Mouse (Mus musculus): Measurements from ENCODE around the gene Mrpl10. TPM values are rescaled to one million over a fixed set of nuclear protein-coding genes. Genes with fewer than 3 reads are reported as not detected.

Gene Mrpl10
- total RNA-seq, 2 experiments from 2014 or later = 36.9 to 50.7 TPM

DNA sequence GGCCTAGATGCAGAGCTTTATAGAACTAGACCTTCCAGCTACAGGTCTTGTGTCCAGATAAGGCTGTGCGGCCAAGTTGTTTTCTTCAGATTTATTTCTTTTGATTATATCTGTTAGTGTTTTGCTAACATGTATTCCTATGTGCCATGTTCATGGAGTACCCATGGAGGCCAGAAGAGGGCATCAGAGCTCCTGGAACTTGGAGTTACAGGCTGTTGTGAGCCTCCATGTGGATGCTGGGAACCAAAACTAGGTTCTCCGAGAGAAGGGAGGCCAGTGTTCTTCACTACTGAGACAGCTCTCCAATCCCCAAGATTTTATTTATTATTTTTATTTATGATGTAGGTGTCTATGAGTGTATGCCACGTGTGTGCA is 22.5 kb downstream of the Mrpl10 start:
- intact Hi-C loops (cut with DNase I) = no loop called here
- Histone ChIP-seq H3K27ac (no peak overlapping the region), H3K4me3 (no peak overlapping the region)
- TF ChIP-seq CTCF (IDR thresholded peaks at IDR 0.05) = peak; percentile 30; the same call in 1 of the 2 replicates
- no peak for DNase-seq

DNA sequence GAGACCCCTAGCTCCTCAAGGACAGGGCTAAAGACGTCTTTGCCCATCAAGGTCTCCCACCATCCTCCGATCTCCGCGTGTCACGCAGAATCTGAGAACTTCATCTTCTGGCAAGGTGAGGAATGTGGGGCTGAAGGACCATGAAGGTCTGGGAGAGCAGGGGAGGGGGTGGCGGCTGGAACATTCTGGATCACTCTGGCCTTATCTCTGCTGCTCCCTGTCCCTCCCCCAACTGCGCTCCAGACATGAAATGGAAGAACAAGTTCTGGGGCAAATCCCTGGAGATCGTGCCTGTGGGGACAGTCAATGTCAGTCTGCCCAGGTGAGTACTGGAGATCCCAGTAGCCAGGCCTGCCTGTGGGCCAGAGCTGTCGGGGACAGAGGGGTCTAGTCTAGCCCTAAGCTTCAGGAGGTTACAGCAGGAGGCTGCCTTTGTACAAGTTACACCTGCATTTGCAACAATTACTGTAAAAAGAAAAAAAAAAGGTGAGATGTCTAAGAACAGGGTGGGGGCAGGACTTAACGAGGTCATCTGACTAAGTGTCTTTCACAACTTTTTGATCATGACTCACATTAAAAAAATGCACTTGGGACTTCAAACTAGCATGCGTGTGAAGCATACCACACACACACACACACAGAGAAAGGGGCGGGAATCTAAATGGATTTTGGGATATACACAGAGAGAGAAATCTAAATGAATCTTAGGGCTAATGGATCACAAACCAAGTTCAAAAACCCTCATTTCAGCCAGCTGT is 24.4 kb downstream of the Mrpl10 start:
- H3K4me3 ChIP-seq = no peak overlapping the region
- intact Hi-C loops (cut with DNase I) = no loop called here
- no peak for TF ChIP-seq CTCF (IDR thresholded peaks at IDR 0.05)

DNA sequence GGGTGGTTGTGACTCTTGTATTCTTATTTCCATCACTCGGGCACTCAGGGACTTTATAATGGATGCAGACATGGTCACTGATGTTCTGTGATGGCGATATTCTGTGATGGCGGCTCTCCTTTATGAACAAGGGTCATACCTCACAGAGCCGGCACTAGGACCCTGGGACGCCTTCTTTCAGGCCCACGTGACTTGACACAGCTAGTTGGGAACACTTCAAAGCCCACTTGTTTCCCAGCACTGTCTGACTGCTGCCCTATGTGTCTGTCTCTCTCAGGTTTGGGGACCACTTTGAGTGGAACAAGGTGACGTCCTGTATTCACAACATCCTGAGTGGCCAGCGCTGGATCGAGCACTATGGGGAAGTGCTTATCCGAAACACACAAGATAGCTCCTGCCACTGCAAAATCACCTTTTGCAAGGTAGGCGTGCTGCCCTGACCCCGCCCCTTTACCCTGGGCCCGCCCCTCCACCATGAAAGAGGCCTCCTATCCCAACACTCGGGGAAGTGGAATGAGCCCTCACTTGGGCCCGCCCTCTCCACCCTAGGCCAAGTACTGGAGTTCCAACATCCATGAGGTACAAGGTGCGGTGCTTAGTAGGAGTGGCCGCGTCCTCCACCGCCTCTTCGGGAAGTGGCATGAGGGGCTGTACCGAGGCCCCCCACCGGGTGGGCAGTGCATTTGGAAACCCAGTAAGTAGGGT is 25.4 kb downstream of the Mrpl10 start:
- DNase-seq = no peak
- Histone ChIP-seq H3K27ac (no peak overlapping the region), H3K4me3 (no peak overlapping the region)
- no peak for TF ChIP-seq CTCF (IDR thresholded peaks at IDR 0.05)
- intact Hi-C loops (cut with DNase I) = no loop called here

More for the DNA sequence above, 24.4 kb downstream of the Mrpl10 start:
- no peak for DNase-seq
- H3K27ac ChIP-seq = no peak overlapping the region

DNA sequence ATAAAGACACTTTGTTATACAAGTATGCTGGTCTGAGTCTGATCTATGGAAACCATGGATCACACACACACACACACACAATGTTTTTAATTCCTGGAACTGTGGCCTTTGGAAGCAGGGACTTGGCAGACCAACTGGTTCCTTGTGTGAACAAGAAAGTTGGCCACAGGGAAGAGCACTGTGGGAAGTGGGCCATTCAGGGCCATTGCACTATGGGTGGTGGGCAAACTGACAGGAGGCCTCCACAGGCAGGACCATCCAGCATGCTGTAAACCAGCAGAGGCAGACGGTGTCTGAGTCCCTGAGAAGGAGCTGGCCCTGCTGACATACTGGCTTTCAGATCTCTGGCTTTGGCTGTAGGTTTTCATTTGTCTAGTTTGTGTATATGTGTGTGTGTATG is 28.0 kb downstream of the Mrpl10 start:
- no peak overlapping the region for H3K27ac ChIP-seq
- no peak overlapping the region for H3K4me3 ChIP-seq
- no peak for DNase-seq
- TF ChIP-seq CTCF (IDR thresholded peaks at IDR 0.05) = no peak
- intact Hi-C loops (cut with DNase I) = no loop called here

DNA sequence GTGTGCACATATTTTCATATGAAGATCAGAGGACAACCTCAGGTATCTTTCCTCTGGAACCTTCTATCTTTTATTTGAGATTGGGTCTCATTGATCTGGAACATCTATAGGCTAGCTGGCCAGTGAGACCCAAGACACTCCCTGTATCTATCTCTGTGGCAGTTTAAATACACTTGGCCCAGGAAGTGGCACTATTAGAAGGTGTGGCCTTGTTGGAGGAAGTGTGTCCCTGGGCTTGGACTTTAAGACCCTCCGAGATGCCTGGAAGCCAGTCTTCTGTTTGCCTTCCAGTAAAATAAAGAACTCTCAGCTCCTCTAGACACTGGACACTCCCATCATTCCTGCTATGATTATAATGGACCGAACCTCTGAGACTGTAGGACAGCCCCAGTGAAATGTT is 28.4 kb downstream of the Mrpl10 start:
- Histone ChIP-seq H3K4me3 (no peak overlapping the region), H3K27ac (no peak overlapping the region)
- no peak for DNase-seq
- no peak for TF ChIP-seq CTCF (IDR thresholded peaks at IDR 0.05)
- intact Hi-C loops (cut with DNase I) = no loop called here

DNA sequence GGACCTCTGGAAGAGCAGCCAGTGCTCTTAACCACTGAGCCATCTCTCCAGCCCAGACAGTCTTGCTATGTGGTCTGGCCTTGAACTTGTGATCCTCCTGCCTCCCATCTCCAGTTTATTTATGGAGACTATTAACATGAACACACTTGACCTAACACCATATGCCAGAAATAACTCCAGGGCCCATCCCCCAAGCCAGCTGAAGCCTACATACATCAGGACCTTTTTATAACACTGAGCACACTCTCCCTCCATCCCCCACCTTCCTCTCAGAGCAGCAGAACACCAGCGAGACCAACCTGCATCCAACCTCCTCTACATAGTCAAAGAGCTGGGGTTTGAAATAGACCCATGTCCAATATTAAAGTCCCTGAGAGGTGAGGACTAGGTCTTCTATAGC is 29.8 kb downstream of the Mrpl10 start:
- Histone ChIP-seq H3K27ac (peak overlapping the region; percentile 72), H3K4me3 (no peak overlapping the region)
- intact Hi-C loops (cut with DNase I) = no loop called here
- DNase-seq = peak; percentile 63
- no peak for TF ChIP-seq CTCF (IDR thresholded peaks at IDR 0.05)

DNA sequence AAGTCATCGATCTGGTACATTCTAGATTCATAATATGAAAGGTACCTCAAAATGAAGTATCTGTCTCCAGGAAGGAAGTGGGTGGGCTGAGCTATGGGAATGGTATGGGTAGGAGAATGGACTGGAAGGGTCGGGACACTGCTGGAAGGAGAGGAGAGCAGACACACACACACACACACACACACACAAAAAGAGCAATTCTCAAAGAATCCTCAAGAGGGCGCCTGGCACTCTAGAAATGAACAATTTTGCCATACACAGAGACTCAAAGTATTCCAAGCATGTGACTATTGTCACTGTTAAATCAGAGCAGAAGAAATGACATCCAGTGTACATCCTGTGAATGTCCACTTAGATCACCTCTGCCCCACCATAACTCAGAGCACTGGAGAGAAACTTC is 31.2 kb downstream of the Mrpl10 start:
- intact Hi-C loops (cut with DNase I) = no loop called here
- no peak overlapping the region for H3K4me3 ChIP-seq
- no peak overlapping the region for H3K27ac ChIP-seq
- no peak for DNase-seq
- TF ChIP-seq CTCF (IDR thresholded peaks at IDR 0.05) = peak; percentile 69

DNA sequence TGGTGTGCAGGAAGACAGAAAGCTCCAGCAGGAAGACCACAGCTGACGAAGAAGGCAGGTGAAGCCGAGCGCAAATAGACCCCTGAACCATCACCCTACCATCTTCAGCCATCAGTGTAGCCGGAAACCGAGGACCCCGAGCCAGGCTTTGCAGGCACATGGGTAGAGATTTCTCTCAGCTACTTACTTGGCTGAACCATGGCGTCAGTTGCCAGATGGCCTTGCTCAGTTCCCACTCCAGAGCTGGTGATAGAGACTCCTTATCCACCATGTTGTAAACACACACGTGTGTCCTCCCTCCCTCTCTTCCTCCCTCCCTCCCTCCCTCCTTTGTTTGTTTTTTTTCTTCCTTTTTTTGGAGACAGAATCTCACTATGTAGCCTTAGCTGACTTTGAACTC is 32.9 kb downstream of the Mrpl10 start:
- intact Hi-C loops (cut with DNase I) = no loop called here
- DNase-seq = no peak
- Histone ChIP-seq H3K4me3 (no peak overlapping the region), H3K27ac (no peak overlapping the region)
- no peak for TF ChIP-seq CTCF (IDR thresholded peaks at IDR 0.05)

DNA sequence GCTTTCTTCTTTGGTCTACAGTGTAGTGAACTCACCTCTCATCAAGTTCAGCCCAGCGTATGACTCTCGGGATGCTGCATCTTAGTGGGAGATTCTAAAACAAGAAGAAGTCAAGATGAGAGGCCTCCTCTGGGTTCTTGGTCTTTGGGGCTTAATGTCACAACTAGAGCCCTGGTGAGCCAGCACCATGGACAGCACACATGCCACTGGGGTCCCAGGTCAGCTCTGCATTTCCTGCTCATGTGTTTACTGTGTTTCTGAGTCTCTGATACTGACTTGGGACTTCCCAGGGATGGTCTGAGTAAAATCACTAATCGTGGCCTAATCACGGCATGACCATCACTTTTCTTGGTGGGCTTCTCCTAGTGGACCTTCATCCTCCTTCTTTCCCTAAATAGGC is 37.4 kb downstream of the Mrpl10 start:
- H3K4me3 ChIP-seq = no peak overlapping the region
- no peak for TF ChIP-seq CTCF (IDR thresholded peaks at IDR 0.05)
- no peak for DNase-seq
- intact Hi-C loops (cut with DNase I) = no loop called here
- H3K27ac ChIP-seq = no peak overlapping the region

DNA sequence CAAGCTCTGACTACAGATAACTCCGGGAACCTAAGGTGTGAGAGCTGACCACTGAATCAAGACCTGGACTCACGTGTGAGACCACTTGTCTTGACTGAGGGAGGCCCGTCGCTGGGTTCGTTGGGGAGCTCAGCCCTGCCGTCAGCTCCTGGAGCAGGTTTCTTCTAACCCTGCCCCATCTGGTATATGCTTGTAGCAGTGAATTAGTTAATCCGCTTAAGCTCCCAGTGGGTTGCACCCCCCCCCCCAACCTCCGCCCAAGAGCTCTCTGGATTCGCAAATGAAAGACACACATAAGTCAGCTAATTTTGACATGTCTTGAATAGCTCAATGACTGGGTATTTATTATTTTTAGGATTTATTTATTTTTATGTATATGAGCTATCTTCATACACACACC is 38.9 kb downstream of the Mrpl10 start:
- Histone ChIP-seq H3K4me3 (no peak overlapping the region), H3K27ac (no peak overlapping the region)
- TF ChIP-seq CTCF (IDR thresholded peaks at IDR 0.05) = no peak
- DNase-seq = no peak
- intact Hi-C loops (cut with DNase I) = no loop called here

DNA sequence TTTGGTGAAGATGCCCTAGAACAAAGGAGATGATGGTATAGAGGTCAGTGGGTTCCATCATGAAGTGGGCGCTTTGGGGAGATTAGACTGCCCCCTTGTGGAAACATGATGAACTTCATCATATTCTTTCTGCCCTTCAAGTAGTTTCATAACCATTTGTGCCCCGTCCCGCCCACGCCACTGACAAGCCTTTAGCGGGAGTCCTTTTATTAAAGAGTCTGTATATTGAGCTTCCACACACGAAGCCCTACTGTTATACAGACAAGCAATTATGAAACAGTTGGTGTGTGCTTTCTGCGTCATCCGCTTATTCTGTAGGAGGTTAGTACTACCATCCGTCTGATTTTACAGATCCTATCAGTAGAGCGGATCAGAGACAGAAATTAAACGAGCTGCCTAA is 41.6 kb downstream of the Mrpl10 start:
- H3K27ac ChIP-seq = no peak overlapping the region
- peak; percentile 61 for DNase-seq
- intact Hi-C loops (cut with DNase I) = loop anchor here (2.0 kb wide), 1 partner anchor 98 kb away; no protein-coding TSS in a partner anchor
- peak; percentile 70 for TF ChIP-seq CTCF (IDR thresholded peaks at IDR 0.05)
- H3K4me3 ChIP-seq = peak overlapping the region; percentile 43

DNA sequence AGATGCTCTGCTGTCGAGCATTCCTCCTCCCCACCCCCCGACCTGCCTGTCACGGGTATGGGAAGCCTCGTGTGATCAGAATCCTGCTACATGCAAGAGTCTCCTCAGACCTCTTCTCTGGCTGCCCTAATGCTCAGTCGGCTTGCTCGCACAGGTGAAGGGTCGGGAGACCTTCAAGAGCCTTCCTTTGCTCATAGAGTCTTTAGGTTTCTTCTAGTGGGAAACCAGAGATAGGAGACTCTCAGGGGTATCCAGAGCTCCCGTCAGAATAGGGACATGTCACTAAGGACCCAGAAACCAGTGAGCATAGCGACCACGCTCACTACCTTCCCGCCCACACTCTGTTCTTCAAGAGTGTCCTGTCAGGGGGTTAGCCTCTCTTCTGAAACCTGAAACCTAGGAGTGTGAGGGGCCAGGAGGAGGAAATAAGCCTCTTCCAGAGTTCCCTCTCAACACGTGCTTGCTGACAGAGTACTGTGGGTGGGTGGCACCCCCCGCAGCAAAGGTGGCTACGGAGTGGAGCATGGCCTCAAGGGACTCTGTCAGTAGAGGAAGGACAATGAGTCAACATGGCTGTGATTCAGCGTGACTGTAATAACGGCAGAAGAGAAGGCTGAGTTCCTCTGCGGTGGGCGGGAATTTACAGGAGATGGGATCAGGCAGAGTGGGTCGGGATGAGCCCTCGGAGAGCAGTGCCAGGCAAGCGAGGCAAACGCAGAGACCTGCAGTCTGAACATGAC is 42.2 kb downstream of the Mrpl10 start:
- no peak for TF ChIP-seq CTCF (IDR thresholded peaks at IDR 0.05)
- H3K27ac ChIP-seq = no peak overlapping the region
- intact Hi-C loops (cut with DNase I) = loop anchor here (2.0 kb wide), 1 partner anchor 99 kb away; no protein-coding TSS in a partner anchor
- H3K4me3 ChIP-seq = peak overlapping the region; percentile 43
- DNase-seq = peak; percentile 20
